Mouse (Mus musculus): ENCODE data around the gene Armcx5. TPM values are rescaled to one million over a fixed set of nuclear protein-coding genes. Genes with fewer than 3 reads are reported as not detected.
"Not testable (repeated sequence)": the region's sequence is repeated elsewhere in the genome, so short reads cannot be mapped to it uniquely, and the experiment has no call there.

Gene Armcx5
- 1 to 10 TPM; 4.2 TPM for total RNA-seq (2021)
- long read RNA-seq, experiment 1, transcript Armcx5-201 (4 exons, 2,779 nt), result major isoform, 5 of 5 reads
- long read RNA-seq, experiment 1, partial matches to known transcripts, result 0 of 5 reads
- long read RNA-seq, experiment 1, other reads (novel, unspliced or antisense), result 0 of 5 reads
- long read RNA-seq, experiment 2, transcript Armcx5-201 (4 exons, 2,779 nt), result major isoform, 5 of 5 reads
- long read RNA-seq, experiment 2, partial matches to known transcripts, result 0 of 5 reads
- long read RNA-seq, experiment 2, other reads (novel, unspliced or antisense), result 0 of 5 reads

DNA sequence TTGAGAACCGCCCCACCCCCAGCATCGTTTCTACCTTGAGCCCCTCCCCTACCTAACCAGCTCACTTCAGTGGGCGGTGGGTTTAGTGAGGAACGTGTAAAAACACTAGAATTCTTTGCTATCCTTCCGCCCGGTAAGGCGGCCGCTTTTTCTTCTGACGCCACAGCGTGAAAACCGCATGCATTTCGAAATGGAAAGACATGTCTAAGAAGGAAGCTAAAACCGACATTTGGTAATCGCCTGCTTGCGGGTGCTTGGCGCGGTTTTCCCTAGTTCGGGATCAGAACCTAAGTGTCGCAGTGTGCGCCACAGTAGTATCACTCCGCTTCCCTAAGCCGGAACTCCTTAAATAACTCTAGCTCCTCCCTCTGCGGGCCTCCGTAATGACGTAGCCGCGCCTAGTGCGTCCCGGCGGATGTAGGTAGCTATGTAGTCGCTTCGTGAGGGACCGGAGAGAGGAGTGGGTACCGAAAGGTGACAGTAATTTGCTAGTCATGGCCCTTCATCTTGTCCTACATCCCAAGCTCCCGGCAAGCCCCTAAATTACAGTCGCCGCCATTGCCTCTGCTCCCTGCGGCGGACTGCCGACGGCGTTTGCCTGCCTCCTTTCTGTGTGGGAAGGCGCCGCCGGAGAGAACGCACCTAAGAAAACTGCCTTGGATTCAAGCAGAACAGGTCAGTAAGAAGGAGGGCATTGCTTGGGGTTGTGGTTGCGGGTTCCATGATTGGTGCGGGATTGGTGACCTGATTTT is at the start of gene Armcx5, which contains the start of gene Gprasp1:
Gene Armcx5, plus strand, starts transcription at position 430 of the 752 bp plus-strand sequence.
Gene Gprasp1, plus strand, starts transcription at position 430 of the 752 bp plus-strand sequence.
- DNase-seq, result peak; percentile 88
- Histone ChIP-seq H3K27ac (peak within 1 kb of the TSS; percentile 91), H3K4me3 (peak within 1 kb of the TSS; percentile 88)
- intact Hi-C loops (cut with DNase I), result no loop called here
- TF ChIP-seq CTCF (IDR thresholded peaks at IDR 0.05), result no peak

- DNase-seq, result no peak
- no peak within 1 kb of the TSS for H3K27ac ChIP-seq
- no peak for TF ChIP-seq CTCF (IDR thresholded peaks at IDR 0.05)
- no peak within 1 kb of the TSS for H3K4me3 ChIP-seq
- intact Hi-C loops (cut with DNase I), result no loop called here
Measured at GRCm38 (mm10) chrX:135693633-135694032, 48.9 kb upstream of the Armcx5 start, which contains the start of gene Tcp11x2. Gene Tcp11x2, minus strand, starts transcription at chrX:135693790.

DNA sequence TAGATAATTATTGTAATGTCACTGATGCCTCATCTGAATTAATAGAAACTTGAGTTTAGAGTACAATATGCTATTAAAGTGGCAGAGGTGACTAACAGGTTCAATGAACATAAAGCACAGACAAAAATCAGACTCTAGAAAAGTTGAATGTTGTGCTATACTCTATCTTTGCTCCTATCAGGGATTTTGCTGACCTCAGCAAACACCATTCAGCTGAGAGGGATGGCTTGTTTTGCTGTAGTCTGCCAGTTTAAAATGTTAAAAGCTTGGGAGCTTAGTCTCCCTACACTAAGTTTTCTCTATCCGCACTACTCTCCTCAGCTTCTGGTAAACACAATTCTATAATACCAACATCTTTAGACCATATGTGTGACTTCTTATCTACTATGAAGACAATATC is 39.4 kb upstream of the Armcx5 start:
- Histone ChIP-seq H3K4me3 (no peak overlapping the region), H3K27ac (no peak overlapping the region)
- intact Hi-C loops (cut with DNase I), result no loop called here
- no peak for DNase-seq
- TF ChIP-seq CTCF (IDR thresholded peaks at IDR 0.05), result no peak

GRCm38 (mm10) chrX:135704349-135704748 is 38.2 kb upstream of the Armcx5 start:
- peak; percentile 36; the same call in 1 of the 2 replicates for TF ChIP-seq CTCF (IDR thresholded peaks at IDR 0.05)
- no peak overlapping the region for H3K4me3 ChIP-seq
- intact Hi-C loops (cut with DNase I), result no loop called here
- no peak overlapping the region for H3K27ac ChIP-seq
- DNase-seq, result no peak

GRCm38 (mm10) chrX:135712845-135713244 is 29.7 kb upstream of the Armcx5 start:
- intact Hi-C loops (cut with DNase I), result no loop called here
- no peak overlapping the region for H3K4me3 ChIP-seq
- TF ChIP-seq CTCF (IDR thresholded peaks at IDR 0.05), result no peak
- H3K27ac ChIP-seq, result no peak overlapping the region
- no peak for DNase-seq

DNA sequence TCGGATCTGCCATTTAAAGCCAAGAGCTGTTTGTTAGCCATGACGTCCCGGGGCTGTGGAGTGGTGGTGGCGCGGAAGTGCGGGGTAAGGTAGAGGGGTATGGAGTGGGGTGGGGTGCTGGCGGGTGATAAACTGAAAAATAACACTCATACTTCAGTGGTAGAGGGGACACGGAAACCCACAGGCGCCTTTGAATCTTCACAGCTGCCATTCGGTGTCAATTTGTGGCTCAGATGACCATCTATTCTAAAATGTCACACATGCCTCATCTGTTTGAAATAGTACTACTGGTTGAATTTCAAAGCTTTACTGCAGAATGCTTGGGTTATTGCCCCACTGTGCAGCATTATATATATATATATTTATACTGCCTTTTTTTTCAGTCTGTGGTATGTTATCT is 17.4 kb upstream of the Armcx5 start, which contains the start of gene Tmsb15a:
Gene Tmsb15a, minus strand, starts transcription at position 101 of the 400 bp plus-strand sequence.
- intact Hi-C loops (cut with DNase I), result no loop called here
- DNase-seq, result no peak
- TF ChIP-seq CTCF (IDR thresholded peaks at IDR 0.05), result no peak
- Histone ChIP-seq H3K4me3 (no peak within 1 kb of the TSS), H3K27ac (no peak within 1 kb of the TSS)

DNA sequence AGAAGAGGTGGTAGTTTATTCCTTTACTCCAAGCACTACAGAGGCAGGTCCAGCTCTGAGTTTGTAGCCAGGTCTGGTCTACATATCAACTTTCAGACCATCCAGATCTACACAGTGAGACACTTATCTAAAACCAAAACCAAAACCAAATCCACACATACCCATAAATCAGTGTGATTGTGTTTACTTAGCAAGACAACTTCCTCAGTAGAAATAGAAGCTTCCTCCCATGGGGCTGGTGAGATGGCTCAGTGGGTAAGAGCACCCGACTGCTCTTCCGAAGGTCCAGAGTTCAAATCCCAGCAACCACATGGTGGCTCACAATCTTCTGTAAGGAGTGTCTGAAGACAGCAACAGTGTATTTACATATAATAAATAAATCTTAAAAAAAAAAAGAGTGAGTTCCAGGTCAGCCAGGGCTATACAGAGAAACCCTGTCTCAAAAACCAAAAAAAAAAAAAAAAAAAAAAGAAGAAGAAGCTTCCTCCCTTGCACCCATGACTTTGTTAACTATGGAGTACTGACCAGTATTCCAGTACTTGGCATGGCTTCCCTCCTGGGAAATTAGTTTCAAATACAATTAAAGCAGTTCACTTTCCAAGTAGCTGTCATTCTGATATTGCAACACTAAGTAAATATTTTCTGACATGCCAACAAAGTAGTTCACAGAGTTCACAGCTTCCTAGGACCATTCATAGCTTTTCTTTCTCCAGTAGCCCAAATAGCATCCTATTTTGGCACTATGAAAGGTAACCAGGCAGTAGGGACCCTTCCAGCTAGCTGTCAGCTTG is 3.6 kb upstream of the Armcx5 start:
- no peak for TF ChIP-seq CTCF (IDR thresholded peaks at IDR 0.05)
- Histone ChIP-seq H3K4me3 (no peak overlapping the region), H3K27ac (no peak overlapping the region)
- DNase-seq, result no peak
- intact Hi-C loops (cut with DNase I), result no loop called here

DNA sequence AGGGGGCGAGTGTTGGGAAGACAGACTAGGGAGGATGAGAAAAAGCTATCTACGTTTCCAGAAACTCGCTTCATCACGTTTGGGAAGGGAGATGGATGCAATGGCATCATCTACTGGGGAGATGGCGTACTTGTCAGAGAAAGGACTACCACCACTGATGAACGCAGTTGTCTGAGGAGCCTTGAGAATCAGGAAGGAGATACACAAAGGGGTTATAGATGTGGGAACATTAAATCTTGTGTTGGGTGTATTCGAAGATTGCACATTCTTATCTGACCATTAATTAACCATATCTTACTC is 473 bp downstream of the Armcx5 start:
- H3K27ac ChIP-seq, result peak overlapping the region; percentile 91

DNA sequence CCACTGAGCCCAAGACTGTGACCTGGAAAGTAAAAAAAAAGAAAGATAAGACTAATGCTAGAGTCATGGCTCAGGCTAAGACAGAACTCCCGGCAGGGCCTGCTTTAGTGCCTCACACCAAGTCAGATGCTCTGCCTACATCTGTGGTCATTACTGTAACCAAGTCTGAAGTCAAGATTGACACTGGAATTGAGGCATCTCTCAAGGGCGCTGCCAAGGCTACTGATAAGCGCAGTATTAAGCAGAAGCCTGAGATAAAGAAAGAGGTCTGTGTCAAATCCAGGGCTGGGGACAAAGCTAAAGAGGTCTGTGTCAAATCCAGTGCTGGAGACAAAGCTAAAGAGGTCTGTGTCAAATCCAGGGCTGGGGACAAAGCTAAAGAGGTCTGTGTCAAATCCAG is 2.8 kb downstream of the Armcx5 start:
- H3K4me3 ChIP-seq; H3K27ac ChIP-seq; DNase-seq; intact Hi-C loops (cut with DNase I): not testable (repeated sequence)

More for the DNA sequence above, 473 bp downstream of the Armcx5 start:
- intact Hi-C loops (cut with DNase I), result no loop called here
- peak overlapping the region; percentile 88 for H3K4me3 ChIP-seq
- TF ChIP-seq CTCF (IDR thresholded peaks at IDR 0.05), result no peak
- no peak for DNase-seq

- intact Hi-C loops (cut with DNase I), result loop anchor here (5.0 kb wide), 3 partner anchors 39 to 209 kb away; no protein-coding TSS in a partner anchor
- Histone ChIP-seq H3K27ac (no peak overlapping the region), H3K4me3 (no peak overlapping the region)
- TF ChIP-seq CTCF (IDR thresholded peaks at IDR 0.05), result peak; percentile 92
- DNase-seq, result peak; percentile 60
Measured at GRCm38 (mm10) chrX:135752832-135753231, 10.3 kb downstream of the Armcx5 start.

DNA sequence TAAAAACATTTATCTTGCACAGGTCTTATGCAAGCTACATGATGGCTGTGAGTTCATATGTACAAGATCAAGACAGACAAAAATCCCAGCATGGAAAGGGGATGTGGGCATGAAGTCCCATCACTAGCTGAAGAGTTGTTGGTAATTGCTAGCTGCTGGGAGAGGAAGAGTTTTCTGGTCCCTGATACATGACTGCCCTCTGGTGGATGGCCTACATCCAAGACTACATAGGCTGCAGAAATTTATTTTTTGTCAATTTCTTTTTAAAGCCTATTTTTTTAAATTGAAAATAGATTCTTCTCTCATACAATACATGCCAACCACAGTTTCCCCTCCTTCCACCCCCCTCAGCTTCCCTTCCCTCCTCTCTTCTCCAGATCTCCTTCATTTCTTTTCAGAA is 19.2 kb downstream of the Armcx5 start:
- intact Hi-C loops (cut with DNase I), result no loop called here
- DNase-seq, result peak; percentile 35
- Histone ChIP-seq H3K27ac (no peak overlapping the region), H3K4me3 (no peak overlapping the region)
- TF ChIP-seq CTCF (IDR thresholded peaks at IDR 0.05), result peak; percentile 65

- no peak for DNase-seq
- intact Hi-C loops (cut with DNase I), result no loop called here
- TF ChIP-seq CTCF (IDR thresholded peaks at IDR 0.05), result no peak
- Histone ChIP-seq H3K4me3 (no peak overlapping the region), H3K27ac (no peak overlapping the region)
Measured at GRCm38 (mm10) chrX:135768043-135768548, 25.6 kb downstream of the Armcx5 start.

All from gastrocnemius, adult 2 months (tissue).